Mouse (Mus musculus) liver, adult 2 months (tissue): ENCODE data around the gene Tax1bp3. TPM values are rescaled to one million over a fixed set of nuclear protein-coding genes. Genes with fewer than 3 reads are reported as not detected.

Experiments used
- DNase-seq: peaks from one replicate; pipeline ENCODE4 v3.0.0-alpha.2; 2011; ENCODE audit warnings: low read depth, low spot score; ENCODE audit errors: extremely low read depth
- H3K27ac ChIP-seq: fragments of 200-500 bp; replicated peaks from 2 replicates; pipeline ENCODE4 v1.5.1; 2012; ENCODE audit warnings: low read depth, mild to moderate bottlenecking, control low read depth, inconsistent platforms, low read length; ENCODE audit not compliant: insufficient read depth
- H3K27me3 ChIP-seq: fragments of 200-500 bp; 2 replicates; pipeline ENCODE4 v1.6.1; 2012; ENCODE audit warnings: mild to moderate bottlenecking, moderate library complexity, low read length, inconsistent platforms; ENCODE audit not compliant: control insufficient read depth, insufficient read depth
- H3K36me3 ChIP-seq: fragments of 200-500 bp; 2 replicates; pipeline ENCODE4 v1.6.1; 2012; ENCODE audit warnings: low read length, inconsistent platforms; ENCODE audit not compliant: control insufficient read depth, insufficient read depth
- H3K4me1 ChIP-seq: fragments of 200-500 bp; 2 replicates; pipeline ENCODE4 v1.6.1; 2011; ENCODE audit warnings: low read length; ENCODE audit not compliant: control insufficient read depth, insufficient read depth
- H3K4me3 ChIP-seq: fragments of 200-500 bp; 2 replicates; pipeline ENCODE4 v1.5.1; 2011; ENCODE audit warnings: low read depth, mild to moderate bottlenecking, control low read depth, low read length, moderate library complexity; ENCODE audit not compliant: insufficient read depth
- H3K79me2 ChIP-seq: fragments of 200-500 bp; 2 replicates; pipeline ENCODE4 v1.6.1; 2012; ENCODE audit warnings: inconsistent platforms, mild to moderate bottlenecking, low read length, moderate library complexity; ENCODE audit not compliant: control insufficient read depth, insufficient read depth
- H3K9ac ChIP-seq: fragments of 200-500 bp; 2 replicates; pipeline ENCODE4 v1.6.1; 2012; ENCODE audit warnings: low read depth, mild to moderate bottlenecking, control low read depth, inconsistent platforms, low read length
- CTCF ChIP-seq: fragments of 200-500 bp; IDR thresholded peaks from 2 replicates; pipeline ENCODE4 v1.5.1; 2011; ENCODE audit warnings: low read depth, low read length, control low read depth
- POLR2A ChIP-seq: fragments of 200-500 bp; IDR thresholded peaks from 2 replicates; pipeline ENCODE4 v1.6.1; 2011; ENCODE audit warnings: low read length, control low read depth; ENCODE audit not compliant: insufficient read depth; ENCODE audit errors: extremely low read depth
- WGBS: fragments of 180-500 bp; shearing (Covaris S2); methylation state at CpG from one replicate; pipeline ENCODE4 v1.1.7; 2018; 5-methylcytosine and 5-hydroxymethylcytosine counted together
- polyA plus RNA-seq: library from polyadenylated mRNA; depleted of rRNA; stranded (reverse); fragments of >200 nt; gene quantifications from 2 replicates; pipeline ENCODE4 v1.2.3, GENCODE M21; 2012
- total RNA-seq: library from RNA; depleted of rRNA; stranded (reverse); fragments of >200 nt; gene quantifications from 2 replicates; pipeline ENCODE4 v1.2.3, GENCODE M21; 2014

Tax1bp3 gene
- total and polyA plus RNA-seq, 2 experiments, result 11.5 to 19.4 TPM

DNA sequence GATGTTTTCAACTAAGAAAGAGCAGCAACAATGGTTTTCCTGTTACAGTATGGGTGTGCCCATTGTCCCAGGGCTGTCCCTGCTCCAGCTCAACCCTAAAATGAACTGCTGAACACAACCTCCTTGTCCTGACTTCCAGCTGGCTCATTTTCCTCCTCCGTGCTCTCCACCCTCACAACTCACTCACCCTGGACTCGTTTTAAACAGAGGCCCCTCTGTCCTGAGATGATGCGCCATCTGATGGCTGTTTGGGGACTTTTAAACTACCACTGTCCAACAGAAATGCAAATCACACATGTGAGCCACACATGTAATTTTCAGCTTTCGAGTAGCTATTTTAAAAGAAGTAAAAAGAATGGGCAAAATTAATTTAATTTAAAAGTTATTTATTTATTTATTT is 24.7 kb downstream of the Tax1bp3 start:
- H3K4me1 ChIP-seq, result peaks cover 12% of the 10 kb centered on the region
- H3K27ac ChIP-seq, result peak overlapping the region; percentile 45
- peaks cover 15% of the 10 kb centered on the region; the same call in 1 of the 2 replicates for H3K36me3 ChIP-seq
- no peak for TF ChIP-seq POLR2A
- no peak for TF ChIP-seq CTCF
- H3K9ac ChIP-seq, result no peak overlapping the region; the same call in 1 of the 2 replicates
- no peak overlapping the region for H3K4me3 ChIP-seq
- peaks cover 6% of the 10 kb centered on the region; the same call in 1 of the 2 replicates for H3K79me2 ChIP-seq
- 44% methylated on average over 4 of the region's 4 CpGs for WGBS
- no peak for DNase-seq
- H3K27me3 ChIP-seq, result no peaks in the 10 kb centered on the region

DNA sequence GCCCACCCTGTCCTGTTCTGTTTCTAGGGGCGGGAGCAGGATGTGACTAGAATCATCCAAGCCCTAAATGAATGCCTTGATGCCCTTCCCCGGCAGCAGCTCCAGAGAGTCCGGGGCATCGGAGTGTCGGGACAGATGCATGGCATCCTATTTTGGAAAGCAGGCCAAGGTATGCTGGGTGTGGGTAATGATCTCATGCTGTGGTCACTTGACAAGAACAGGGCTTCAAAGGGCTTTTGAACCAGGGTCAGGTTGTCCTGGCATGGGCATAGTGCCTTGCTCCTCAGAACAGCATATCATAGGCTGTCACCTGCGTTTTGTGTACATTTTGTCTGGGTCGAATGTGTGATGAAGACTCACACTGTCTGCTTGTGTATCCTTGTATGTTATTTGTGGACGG is 27.0 kb downstream of the Tax1bp3 start:
- H3K9ac ChIP-seq, result no peak overlapping the region
- TF ChIP-seq CTCF (no peak), POLR2A (no peak)
- no peaks in the 10 kb centered on the region for H3K27me3 ChIP-seq
- H3K4me3 ChIP-seq, result no peak overlapping the region
- peaks cover 12% of the 10 kb centered on the region for H3K4me1 ChIP-seq
- peak; percentile 50 for DNase-seq
- H3K79me2 ChIP-seq, result peaks cover 6% of the 10 kb centered on the region; the same call in 1 of the 2 replicates
- no peak overlapping the region for H3K27ac ChIP-seq
- 80% methylated on average over 8 of the region's 8 CpGs for WGBS
- H3K36me3 ChIP-seq, result peaks cover 29% of the 10 kb centered on the region

DNA sequence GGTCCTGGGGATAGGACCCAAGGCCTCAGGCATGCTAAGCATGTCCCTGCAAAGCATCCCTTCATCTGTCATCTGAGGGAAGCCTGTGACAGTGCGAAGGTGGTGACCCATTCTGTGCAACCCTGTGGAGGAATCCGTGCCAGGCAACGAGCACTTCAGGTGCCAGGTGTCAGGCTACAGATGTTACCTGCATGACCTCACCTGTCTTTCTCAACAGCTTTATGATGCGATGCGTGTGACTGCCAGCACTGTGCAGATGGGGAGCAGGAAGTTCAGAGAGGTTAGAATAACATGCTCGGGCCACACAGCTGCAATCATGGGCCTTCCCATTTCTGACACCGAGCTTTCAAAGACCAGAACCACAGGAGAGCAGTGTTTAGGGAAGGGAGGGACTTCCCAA is 28.3 kb downstream of the Tax1bp3 start:
- TF ChIP-seq CTCF (no peak), POLR2A (no peak)
- no peak overlapping the region for H3K9ac ChIP-seq

DNA sequence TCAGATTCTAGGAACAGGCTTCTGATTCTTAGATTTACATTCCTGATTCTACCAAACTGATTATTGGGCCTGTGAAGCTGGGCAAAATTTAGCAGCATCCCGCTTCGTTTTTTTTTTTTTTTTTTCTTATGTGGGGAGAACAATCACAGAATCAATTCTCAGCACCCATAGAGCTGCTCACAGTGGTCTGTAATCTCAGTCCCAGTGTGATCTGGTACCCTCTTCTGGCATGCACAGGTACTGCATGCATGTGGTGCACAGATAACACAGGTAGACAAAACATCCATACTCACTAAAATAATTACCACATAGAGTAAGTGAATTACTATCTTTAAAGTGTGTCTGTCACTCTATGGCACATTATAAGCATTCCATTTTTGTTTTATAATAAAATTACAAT is 30.7 kb downstream of the Tax1bp3 start:
- 0 out of 2 replicates have a peak, but pooled peaks cover 3% of the 10 kb centered on the region for H3K79me2 ChIP-seq
- H3K36me3 ChIP-seq, result peaks cover 29% of the 10 kb centered on the region
- 92% methylated on average over 2 of the region's 2 CpGs for WGBS
- no peak overlapping the region for H3K27ac ChIP-seq
- TF ChIP-seq CTCF (peak; percentile 27; the same call in 1 of the 2 replicates), POLR2A (no peak)
- DNase-seq, result no peak
- H3K9ac ChIP-seq, result no peak overlapping the region
- H3K4me1 ChIP-seq, result peaks cover 1% of the 10 kb centered on the region; the same call in 1 of the 2 replicates
- no peak overlapping the region for H3K4me3 ChIP-seq
- no peaks in the 10 kb centered on the region for H3K27me3 ChIP-seq

More for the DNA sequence above, 28.3 kb downstream of the Tax1bp3 start:
- no peak for DNase-seq
- H3K36me3 ChIP-seq, result peaks cover 29% of the 10 kb centered on the region
- H3K27me3 ChIP-seq, result no peaks in the 10 kb centered on the region
- no peak overlapping the region for H3K4me3 ChIP-seq
- H3K79me2 ChIP-seq, result peaks cover 6% of the 10 kb centered on the region; the same call in 1 of the 2 replicates
- H3K27ac ChIP-seq, result no peak overlapping the region
- peaks cover 10% of the 10 kb centered on the region for H3K4me1 ChIP-seq
- 79% methylated on average over 7 of the region's 7 CpGs for WGBS

DNA sequence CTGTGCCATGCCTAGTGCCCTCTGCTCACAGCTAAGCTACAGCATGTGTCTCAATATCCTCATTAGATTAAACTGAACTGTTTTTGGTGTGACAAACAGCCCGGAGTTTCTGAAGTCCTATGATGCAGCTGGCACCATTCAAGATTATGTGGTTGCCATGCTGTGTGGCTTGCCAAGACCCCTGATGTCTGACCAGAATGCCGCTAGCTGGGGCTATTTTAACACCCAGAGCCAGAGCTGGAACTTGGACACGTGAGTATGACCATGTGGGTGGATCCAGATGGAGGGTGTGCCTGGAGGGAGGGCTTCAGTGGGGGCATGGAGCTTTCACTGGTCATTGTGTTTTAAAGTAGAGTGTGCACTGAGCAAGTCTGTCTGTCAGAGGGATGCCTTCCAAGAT is 37.1 kb downstream of the Tax1bp3 start:
- Histone ChIP-seq H3K9ac (no peak overlapping the region), H3K4me3 (no peak overlapping the region), H3K79me2 (no peaks in the 10 kb centered on the region), H3K36me3 (peaks cover 34% of the 10 kb centered on the region), H3K4me1 (peaks cover 1% of the 10 kb centered on the region; the same call in 1 of the 2 replicates), H3K27ac (no peak overlapping the region), H3K27me3 (no peaks in the 10 kb centered on the region)
- TF ChIP-seq POLR2A (no peak), CTCF (no peak)
- no peak for DNase-seq
- 84% methylated on average over 3 of the region's 3 CpGs for WGBS

DNA sequence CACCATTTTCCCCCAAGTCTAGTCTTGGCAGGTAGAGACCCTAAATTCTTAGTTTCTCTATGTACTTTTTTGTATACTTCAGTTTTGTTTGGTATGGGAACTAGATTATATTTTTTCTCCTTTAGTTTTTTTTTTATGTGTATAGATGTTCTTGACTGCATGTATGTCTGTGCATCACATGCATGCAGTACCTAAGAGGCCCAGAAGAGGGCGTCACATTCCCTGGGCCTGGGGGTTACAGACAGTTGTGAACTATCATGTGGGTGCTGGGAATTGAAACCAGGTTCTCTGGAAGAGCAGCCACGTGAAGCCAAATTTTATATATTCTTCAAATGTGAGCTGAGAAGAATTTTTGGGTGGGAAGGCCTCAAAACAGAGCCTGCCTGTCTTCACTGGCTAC is 42.8 kb downstream of the Tax1bp3 start:
- Histone ChIP-seq H3K79me2 (no peaks in the 10 kb centered on the region), H3K27ac (no peak overlapping the region), H3K4me1 (peaks cover 3% of the 10 kb centered on the region; the same call in 1 of the 2 replicates), H3K27me3 (no peaks in the 10 kb centered on the region), H3K9ac (no peak overlapping the region), H3K36me3 (peaks cover 59% of the 10 kb centered on the region), H3K4me3 (no peak overlapping the region)
- 67% methylated on average over 2 of the region's 2 CpGs for WGBS
- TF ChIP-seq POLR2A (no peak), CTCF (peak; percentile 32; the same call in 1 of the 2 replicates)
- DNase-seq, result no peak
